Mouse (Mus musculus): ENCODE results near the gene Pcf11. TPM values are rescaled to one million over a fixed set of nuclear protein-coding genes. Genes with fewer than 3 reads are reported as not detected.
A peak's percentile ranks its signal among the peaks of the same experiment; 100 is the strongest.

The Pcf11 gene
- polyA plus RNA-seq, 1 experiment from 2014 or later = 14.3 TPM

- Histone ChIP-seq H3K4me1 (ENCODE audit: control insufficient read depth, insufficient read depth, low read depth, low read length) (no peaks in the 10 kb centered on the region), H3K4me2 (ENCODE audit: low read length) (no peak overlapping the region), H3K9me3 (ENCODE audit: control insufficient read depth, low read length) (no peaks in the 10 kb centered on the region), H3K4me3 (ENCODE audit: low read length) (no peak overlapping the region), H3K36me3 (ENCODE audit: control insufficient read depth, insufficient read depth, low read length) (no peaks in the 10 kb centered on the region), H3K9ac (ENCODE audit: low read depth, low read length) (no peak overlapping the region), H3K27ac (ENCODE audit: low read depth, low read length) (no peak overlapping the region), H3K27me3 (replicated peaks; ENCODE audit: control insufficient read depth, insufficient read depth, low read length) (no peaks in the 10 kb centered on the region)
- no peak for ATAC-seq
- 78% methylated on average over 2 of the region's 2 CpGs for WGBS
Observed at GRCm38 (mm10) chr7:92689101-92689500, 19.4 kb upstream of the Pcf11 start.

DNA sequence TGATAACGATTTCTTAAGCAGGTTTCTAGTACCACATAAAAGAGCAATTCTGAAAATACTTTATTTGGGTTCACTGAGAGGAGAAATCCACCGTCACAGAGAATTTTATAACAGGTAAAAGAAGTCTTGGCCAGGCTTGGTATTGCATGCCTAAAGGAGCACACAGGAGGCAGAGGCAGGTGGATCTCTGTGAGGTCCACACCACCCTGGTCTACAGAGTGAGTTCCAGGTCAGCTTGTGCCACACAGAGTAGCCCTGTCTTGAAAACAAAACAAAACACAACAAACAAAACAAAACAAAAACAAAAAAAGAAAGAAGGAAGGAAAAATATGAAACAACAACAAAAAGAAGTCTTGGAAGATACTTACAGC lies 18.6 kb upstream of the Pcf11 start:
- H3K4me1 ChIP-seq (ENCODE audit: control insufficient read depth, insufficient read depth, low read depth, low read length) = no peaks in the 10 kb centered on the region
- no peak overlapping the region for H3K4me2 ChIP-seq (ENCODE audit: low read length)
- no peak overlapping the region for H3K9ac ChIP-seq (ENCODE audit: low read depth, low read length)
- no peak for ATAC-seq
- H3K27me3 ChIP-seq (replicated peaks; ENCODE audit: control insufficient read depth, insufficient read depth, low read length) = no peaks in the 10 kb centered on the region
- H3K36me3 ChIP-seq (ENCODE audit: control insufficient read depth, insufficient read depth, low read length) = no peaks in the 10 kb centered on the region
- no peak overlapping the region for H3K27ac ChIP-seq (ENCODE audit: low read depth, low read length)
- no peaks in the 10 kb centered on the region for H3K9me3 ChIP-seq (ENCODE audit: control insufficient read depth, low read length)
- WGBS = 85% methylated on average over 2 of the region's 2 CpGs
- no peak overlapping the region for H3K4me3 ChIP-seq (ENCODE audit: low read length)

DNA sequence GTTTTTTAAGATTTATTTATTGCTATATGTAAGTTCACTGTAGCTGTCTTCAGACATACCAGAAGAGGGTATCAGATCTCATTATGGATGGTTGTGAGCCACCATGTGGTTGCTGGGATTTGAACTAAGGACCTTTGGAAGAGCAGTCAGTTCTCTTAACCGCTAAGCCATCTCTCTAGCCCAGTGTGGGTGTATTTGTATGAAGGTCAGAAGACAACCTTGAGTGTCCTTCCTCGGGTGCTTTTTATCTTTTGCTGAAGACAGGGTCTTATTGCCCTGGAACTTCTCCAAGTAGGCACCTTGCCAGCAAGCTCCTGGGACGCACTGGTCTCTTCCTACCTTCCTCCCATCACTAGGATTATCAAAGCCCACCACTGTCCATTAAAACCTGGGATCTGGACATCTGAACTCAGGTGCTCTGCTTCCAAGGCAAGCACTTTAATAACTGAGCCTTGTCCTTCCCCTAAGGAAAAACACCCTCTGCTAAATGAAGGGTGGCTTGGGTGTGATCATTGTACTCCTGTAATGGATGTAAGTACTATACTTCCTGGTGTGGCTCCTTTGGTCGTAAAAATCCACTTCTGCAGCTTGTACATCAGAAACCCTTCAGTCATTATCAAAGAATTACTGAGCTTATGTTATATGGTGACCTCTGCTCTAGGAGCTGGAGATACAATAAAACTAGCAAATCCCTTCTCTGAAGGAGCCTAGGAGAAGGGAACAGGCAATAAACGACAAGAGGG lies 18.0 kb upstream of the Pcf11 start:
- Histone ChIP-seq H3K9ac (ENCODE audit: low read depth, low read length) (no peak overlapping the region), H3K4me3 (ENCODE audit: low read length) (no peak overlapping the region), H3K27me3 (replicated peaks; ENCODE audit: control insufficient read depth, insufficient read depth, low read length) (no peaks in the 10 kb centered on the region), H3K4me2 (ENCODE audit: low read length) (no peak overlapping the region), H3K27ac (ENCODE audit: low read depth, low read length) (no peak overlapping the region), H3K4me1 (ENCODE audit: control insufficient read depth, insufficient read depth, low read depth, low read length) (no peaks in the 10 kb centered on the region), H3K36me3 (ENCODE audit: control insufficient read depth, insufficient read depth, low read length) (no peaks in the 10 kb centered on the region), H3K9me3 (ENCODE audit: control insufficient read depth, low read length) (no peaks in the 10 kb centered on the region)
- ATAC-seq = no peak
- 76% methylated on average over 5 of the region's 5 CpGs for WGBS

DNA sequence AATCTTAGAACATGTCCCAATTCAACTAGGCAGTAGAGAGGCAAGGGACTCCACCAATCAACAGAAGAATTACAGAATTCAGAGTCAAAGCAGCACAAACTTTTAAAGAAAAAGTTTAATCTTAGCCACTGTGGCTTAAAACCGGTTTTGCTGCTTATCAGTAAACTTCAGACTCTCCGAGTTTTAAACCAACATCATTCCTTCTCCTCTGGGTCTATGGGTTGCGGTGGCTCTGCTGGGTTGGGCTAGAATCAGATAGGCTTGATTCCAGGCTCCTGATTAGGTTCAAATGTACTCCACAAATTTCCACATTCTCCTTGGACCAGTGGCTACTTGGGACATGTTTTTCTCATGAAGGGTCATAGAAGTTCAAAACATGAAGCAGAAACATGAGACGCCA lies 7.6 kb upstream of the Pcf11 start:
- 85% methylated on average over 4 of the region's 4 CpGs for WGBS
- Histone ChIP-seq H3K4me1 (ENCODE audit: control insufficient read depth, insufficient read depth, low read depth, low read length) (no peaks in the 10 kb centered on the region), H3K4me3 (ENCODE audit: low read length) (no peak overlapping the region), H3K9ac (ENCODE audit: low read depth, low read length) (no peak overlapping the region), H3K9me3 (ENCODE audit: control insufficient read depth, low read length) (no peaks in the 10 kb centered on the region), H3K27me3 (replicated peaks; ENCODE audit: control insufficient read depth, insufficient read depth, low read length) (no peaks in the 10 kb centered on the region), H3K27ac (ENCODE audit: low read depth, low read length) (no peak overlapping the region), H3K36me3 (ENCODE audit: control insufficient read depth, insufficient read depth, low read length) (no peaks in the 10 kb centered on the region), H3K4me2 (ENCODE audit: low read length) (no peak overlapping the region)
- ATAC-seq = no peak

- Histone ChIP-seq H3K9ac (ENCODE audit: low read depth, low read length) (no peak overlapping the region), H3K4me1 (ENCODE audit: control insufficient read depth, insufficient read depth, low read depth, low read length) (no peaks in the 10 kb centered on the region; the same call in 1 of the 2 replicates), H3K9me3 (ENCODE audit: control insufficient read depth, low read length) (no peaks in the 10 kb centered on the region), H3K27me3 (replicated peaks; ENCODE audit: control insufficient read depth, insufficient read depth, low read length) (no peaks in the 10 kb centered on the region), H3K4me2 (ENCODE audit: low read length) (no peak overlapping the region), H3K4me3 (ENCODE audit: low read length) (no peak overlapping the region), H3K36me3 (ENCODE audit: control insufficient read depth, insufficient read depth, low read length) (no peaks in the 10 kb centered on the region), H3K27ac (ENCODE audit: low read depth, low read length) (no peak overlapping the region)
- 94% methylated on average over 3 of the region's 3 CpGs for WGBS
- no peak for ATAC-seq
Observed at GRCm38 (mm10) chr7:92675131-92675530, 5.4 kb upstream of the Pcf11 start.

- Histone ChIP-seq H3K9me3 (ENCODE audit: control insufficient read depth, low read length) (no peaks in the 10 kb centered on the region), H3K4me1 (ENCODE audit: control insufficient read depth, insufficient read depth, low read depth, low read length) (peaks cover 16% of the 10 kb centered on the region), H3K4me2 (ENCODE audit: low read length) (peak overlapping the region; percentile 89), H3K9ac (ENCODE audit: low read depth, low read length) (peak overlapping the region; percentile 100), H3K27ac (ENCODE audit: low read depth, low read length) (peak overlapping the region; percentile 99), H3K4me3 (ENCODE audit: low read length) (peak overlapping the region; percentile 95), H3K27me3 (replicated peaks; ENCODE audit: control insufficient read depth, insufficient read depth, low read length) (no peaks in the 10 kb centered on the region), H3K36me3 (ENCODE audit: control insufficient read depth, insufficient read depth, low read length) (no peaks in the 10 kb centered on the region)
- under 1% methylated on average over 29 of the region's 29 CpGs for WGBS
- no peak; the same call in 1 of the 2 replicates for ATAC-seq
Observed at GRCm38 (mm10) chr7:92668791-92669506, 785 bp downstream of the Pcf11 start.

- peaks cover 2% of the 10 kb centered on the region for H3K36me3 ChIP-seq (ENCODE audit: control insufficient read depth, insufficient read depth, low read length)
- 83% methylated on average over 7 of the region's 7 CpGs for WGBS
- H3K4me1 ChIP-seq (ENCODE audit: control insufficient read depth, insufficient read depth, low read depth, low read length) = peaks cover 16% of the 10 kb centered on the region
- no peak overlapping the region for H3K4me3 ChIP-seq (ENCODE audit: low read length)
- H3K4me2 ChIP-seq (ENCODE audit: low read length) = peak overlapping the region; percentile 89
- no peak for ATAC-seq
- no peak overlapping the region for H3K27ac ChIP-seq (ENCODE audit: low read depth, low read length)
- no peaks in the 10 kb centered on the region for H3K27me3 ChIP-seq (replicated peaks; ENCODE audit: control insufficient read depth, insufficient read depth, low read length)
- H3K9ac ChIP-seq (ENCODE audit: low read depth, low read length) = no peak overlapping the region
- H3K9me3 ChIP-seq (ENCODE audit: control insufficient read depth, low read length) = no peaks in the 10 kb centered on the region
Observed at GRCm38 (mm10) chr7:92666274-92666820, 3.4 kb downstream of the Pcf11 start.

DNA sequence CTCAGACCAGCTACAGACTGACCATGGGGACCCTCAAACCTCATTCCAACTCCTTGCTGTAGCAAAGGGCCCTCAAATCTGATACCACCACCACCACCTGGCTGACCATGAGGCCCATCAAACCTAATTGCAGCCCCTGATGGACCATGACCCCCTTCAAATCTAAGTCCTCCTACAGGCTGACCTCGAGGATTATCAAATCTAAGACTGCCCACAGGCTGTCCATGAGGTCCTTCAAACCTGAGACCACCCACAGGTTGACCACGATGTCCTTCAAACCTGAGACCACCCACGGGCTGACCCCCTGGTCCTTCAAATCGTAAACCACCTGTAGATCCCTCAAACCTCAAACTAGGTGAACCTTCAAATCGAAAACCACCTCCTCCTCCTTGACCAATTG lies 11.7 kb downstream of the Pcf11 start:
- no peak overlapping the region for H3K27ac ChIP-seq (ENCODE audit: low read depth, low read length)
- ATAC-seq = peak; percentile 24; the same call in 1 of the 2 replicates
- H3K27me3 ChIP-seq (replicated peaks; ENCODE audit: control insufficient read depth, insufficient read depth, low read length) = no peaks in the 10 kb centered on the region
- WGBS = 97% methylated on average over 5 of the region's 5 CpGs
- H3K36me3 ChIP-seq (ENCODE audit: control insufficient read depth, insufficient read depth, low read length) = peaks cover 31% of the 10 kb centered on the region
- no peak overlapping the region for H3K4me3 ChIP-seq (ENCODE audit: low read length)
- H3K4me1 ChIP-seq (ENCODE audit: control insufficient read depth, insufficient read depth, low read depth, low read length) = no peaks in the 10 kb centered on the region
- H3K4me2 ChIP-seq (ENCODE audit: low read length) = no peak overlapping the region
- H3K9me3 ChIP-seq (ENCODE audit: control insufficient read depth, low read length) = no peaks in the 10 kb centered on the region
- no peak overlapping the region for H3K9ac ChIP-seq (ENCODE audit: low read depth, low read length)

DNA sequence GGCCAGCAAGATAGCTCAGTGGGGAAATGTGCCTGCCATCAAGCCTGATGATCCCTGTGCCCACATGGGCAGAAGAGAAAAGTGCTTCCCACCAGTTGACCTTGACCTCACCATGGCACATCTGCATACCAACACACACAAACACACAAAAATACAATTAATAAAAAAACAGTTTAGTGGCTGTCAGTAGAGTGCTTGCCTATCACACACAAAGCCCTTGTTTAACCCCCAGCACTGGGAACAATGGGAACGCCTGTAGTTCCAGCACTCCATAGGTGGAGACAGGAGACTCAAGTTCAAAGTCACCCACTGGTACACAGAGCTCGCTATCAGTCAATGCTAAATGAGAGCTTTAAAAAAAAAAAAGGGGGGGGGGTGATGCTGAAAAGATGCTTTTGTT lies 13.3 kb downstream of the Pcf11 start:
- Histone ChIP-seq H3K27ac (ENCODE audit: low read depth, low read length) (no peak overlapping the region), H3K9ac (ENCODE audit: low read depth, low read length) (no peak overlapping the region), H3K9me3 (ENCODE audit: control insufficient read depth, low read length) (no peaks in the 10 kb centered on the region), H3K4me1 (ENCODE audit: control insufficient read depth, insufficient read depth, low read depth, low read length) (no peaks in the 10 kb centered on the region), H3K4me2 (ENCODE audit: low read length) (no peak overlapping the region), H3K27me3 (replicated peaks; ENCODE audit: control insufficient read depth, insufficient read depth, low read length) (no peaks in the 10 kb centered on the region), H3K4me3 (ENCODE audit: low read length) (no peak overlapping the region), H3K36me3 (ENCODE audit: control insufficient read depth, insufficient read depth, low read length) (peaks cover 31% of the 10 kb centered on the region)
- no peak for ATAC-seq
- WGBS = 78% methylated on average over 2 of the region's 2 CpGs
